Mouse (Mus musculus) erythroblast, embryonic 14.5 days (primary cell): Measurements from ENCODE around the gene Runx2. TPM values are rescaled to one million over a fixed set of nuclear protein-coding genes. Genes with fewer than 3 reads are reported as not detected.

Source experiments
- H3K27me3 ChIP-seq: 2 replicates; pipeline ENCODE4 v1.6.1; 2012; ENCODE audit warnings: inconsistent platforms; ENCODE audit not compliant: control insufficient read depth
- H3K36me3 ChIP-seq: 2 replicates; pipeline ENCODE4 v1.6.1; 2012; ENCODE audit warnings: mild to moderate bottlenecking, inconsistent platforms; ENCODE audit not compliant: control insufficient read depth
- H3K4me1 ChIP-seq: 2 replicates; pipeline ENCODE4 v1.6.1; 2012; ENCODE audit warnings: inconsistent platforms; ENCODE audit not compliant: control insufficient read depth
- H3K4me3 ChIP-seq: replicated peaks from 2 replicates; pipeline ENCODE3; 2012; ENCODE audit warnings: moderate library complexity, mild to moderate bottlenecking, inconsistent platforms
- H3K9me3 ChIP-seq: 2 replicates; pipeline ENCODE4 v1.6.1; 2012; ENCODE audit warnings: low read length, inconsistent platforms, mixed read lengths; ENCODE audit not compliant: control insufficient read depth
- GATA1 ChIP-seq: IDR thresholded peaks from 2 replicates; pipeline ENCODE4 v1.6.1; 2012; ENCODE audit warnings: low read length, inconsistent platforms, mixed read lengths
- TAL1 ChIP-seq: IDR thresholded peaks from 3 replicates; pipeline ENCODE4 v1.6.1; 2012; ENCODE audit warnings: low read length, inconsistent platforms, mixed read lengths
- polyA plus RNA-seq: library from polyadenylated mRNA; stranded (reverse); fragments of >175 nt; gene quantifications from 2 replicates; pipeline ENCODE4 v1.2.3, GENCODE M21; 2012

The Runx2 gene
- polyA plus RNA-seq, 1 experiment: 0.05 TPM

GRCm38 (mm10) chr17:44592067-44592736 is 222.4 kb downstream of the Runx2 start:
- Histone ChIP-seq H3K4me3 (no peak overlapping the region), H3K36me3 (no peaks in the 10 kb centered on the region), H3K9me3 (no peaks in the 10 kb centered on the region), H3K27me3 (no peaks in the 10 kb centered on the region), H3K4me1 (no peaks in the 10 kb centered on the region)
- no peak for TF ChIP-seq TAL1
- no peak for TF ChIP-seq GATA1

- H3K36me3 ChIP-seq: no peaks in the 10 kb centered on the region
- H3K27me3 ChIP-seq: no peaks in the 10 kb centered on the region
- no peaks in the 10 kb centered on the region for H3K4me1 ChIP-seq
- no peak overlapping the region for H3K4me3 ChIP-seq
- H3K9me3 ChIP-seq: no peaks in the 10 kb centered on the region
- TF ChIP-seq GATA1 (no peak), TAL1 (no peak)
Measured at GRCm38 (mm10) chr17:44588470-44588869, 226.1 kb downstream of the Runx2 start.

- H3K36me3 ChIP-seq: no peaks in the 10 kb centered on the region
- H3K9me3 ChIP-seq: no peaks in the 10 kb centered on the region
- no peak overlapping the region for H3K4me3 ChIP-seq
- TF ChIP-seq GATA1 (no peak), TAL1 (no peak)
- H3K27me3 ChIP-seq: no peaks in the 10 kb centered on the region
- no peaks in the 10 kb centered on the region for H3K4me1 ChIP-seq
Measured at GRCm38 (mm10) chr17:44588020-44588419, 226.6 kb downstream of the Runx2 start.

GRCm38 (mm10) chr17:44586196-44586595 is 228.4 kb downstream of the Runx2 start:
- Histone ChIP-seq H3K27me3 (no peaks in the 10 kb centered on the region), H3K9me3 (no peaks in the 10 kb centered on the region), H3K4me3 (no peak overlapping the region), H3K4me1 (no peaks in the 10 kb centered on the region), H3K36me3 (no peaks in the 10 kb centered on the region)
- TF ChIP-seq TAL1: no peak
- TF ChIP-seq GATA1: no peak

- H3K9me3 ChIP-seq: no peaks in the 10 kb centered on the region
- no peaks in the 10 kb centered on the region for H3K27me3 ChIP-seq
- no peaks in the 10 kb centered on the region for H3K4me1 ChIP-seq
- H3K36me3 ChIP-seq: no peaks in the 10 kb centered on the region
- H3K4me3 ChIP-seq: no peak overlapping the region
- TF ChIP-seq GATA1: no peak
- no peak for TF ChIP-seq TAL1
Measured at GRCm38 (mm10) chr17:44584781-44585180, 229.8 kb downstream of the Runx2 start.

GRCm38 (mm10) chr17:44577791-44578190 is 236.8 kb downstream of the Runx2 start:
- Histone ChIP-seq H3K9me3 (no peaks in the 10 kb centered on the region), H3K4me1 (no peaks in the 10 kb centered on the region), H3K36me3 (no peaks in the 10 kb centered on the region), H3K27me3 (no peaks in the 10 kb centered on the region), H3K4me3 (no peak overlapping the region)
- TF ChIP-seq TAL1 (no peak), GATA1 (no peak)

- Histone ChIP-seq H3K4me1 (no peaks in the 10 kb centered on the region), H3K9me3 (no peaks in the 10 kb centered on the region), H3K4me3 (no peak overlapping the region), H3K27me3 (no peaks in the 10 kb centered on the region), H3K36me3 (no peaks in the 10 kb centered on the region)
- no peak for TF ChIP-seq TAL1
- TF ChIP-seq GATA1: no peak
Measured at GRCm38 (mm10) chr17:44570899-44571298, 243.7 kb downstream of the Runx2 start.

- Histone ChIP-seq H3K27me3 (no peaks in the 10 kb centered on the region), H3K36me3 (no peaks in the 10 kb centered on the region), H3K4me3 (no peak overlapping the region), H3K4me1 (no peaks in the 10 kb centered on the region), H3K9me3 (no peaks in the 10 kb centered on the region)
- TF ChIP-seq TAL1: no peak
- TF ChIP-seq GATA1: no peak
Measured at GRCm38 (mm10) chr17:44569020-44569621, 245.5 kb downstream of the Runx2 start.

- Histone ChIP-seq H3K9me3 (no peaks in the 10 kb centered on the region), H3K4me1 (no peaks in the 10 kb centered on the region), H3K4me3 (no peak overlapping the region), H3K27me3 (no peaks in the 10 kb centered on the region), H3K36me3 (no peaks in the 10 kb centered on the region)
- TF ChIP-seq TAL1: no peak
- TF ChIP-seq GATA1: no peak
Measured at GRCm38 (mm10) chr17:44566992-44567391, 247.6 kb downstream of the Runx2 start.
